Mouse (Mus musculus) midbrain, embryonic 15.5 days (tissue): ENCODE data around the gene Hist1h3f. TPM values are rescaled to one million over a fixed set of nuclear protein-coding genes. Genes with fewer than 3 reads are reported as not detected.
"Not testable (repeated sequence)": the region's sequence is repeated elsewhere in the genome, so short reads cannot be mapped to it uniquely, and the experiment has no call there.

Experiments
- ATAC-seq: fragments of 200-750 bp; cut with Nextera tagmentation; replicated peaks from 2 replicates; pipeline ENCODE4 v1.8.0; 2017; ENCODE audit warnings: moderate TSS enrichment
- H3K27ac ChIP-seq: fragments of 300-500 bp; sonication (generic); 2 replicates; pipeline ENCODE4 v1.5.1; 2015; ENCODE audit warnings: mild to moderate bottlenecking, inconsistent platforms
- H3K27me3 ChIP-seq: fragments of 300-500 bp; sonication (generic); replicated peaks from 2 replicates; pipeline ENCODE4 v1.6.1; 2015; ENCODE audit warnings: inconsistent platforms
- H3K36me3 ChIP-seq: fragments of 300-500 bp; sonication (generic); replicated peaks from 2 replicates; pipeline ENCODE4 v1.6.1; 2015; ENCODE audit warnings: inconsistent platforms
- H3K4me1 ChIP-seq: fragments of 300-500 bp; sonication (generic); 2 replicates; pipeline ENCODE4 v1.6.1; 2015; ENCODE audit warnings: inconsistent platforms
- H3K4me2 ChIP-seq: fragments of 300-500 bp; sonication (generic); 2 replicates; pipeline ENCODE4 v1.6.1; 2015; ENCODE audit warnings: inconsistent platforms, mild to moderate bottlenecking, moderate library complexity
- H3K4me3 ChIP-seq: fragments of 300-500 bp; sonication (generic); 2 replicates; pipeline ENCODE4 v1.5.1; 2015; ENCODE audit warnings: mild to moderate bottlenecking, inconsistent platforms
- H3K9ac ChIP-seq: fragments of 300-500 bp; sonication (generic); 2 replicates; pipeline ENCODE4 v1.6.1; 2015; ENCODE audit warnings: mild to moderate bottlenecking, inconsistent platforms
- H3K9me3 ChIP-seq: fragments of 300-500 bp; sonication (generic); 2 replicates; pipeline ENCODE4 v1.6.1; 2016; ENCODE audit warnings: inconsistent platforms
- WGBS: fragments of 180-500 bp; shearing (Covaris S2); methylation state at CpG from one replicate; pipeline ENCODE4 v1.1.7; 2015; ENCODE audit warnings: mixed read lengths; 5-methylcytosine and 5-hydroxymethylcytosine counted together
- polyA plus RNA-seq: library from polyadenylated mRNA; unstranded; fragments of >200 nt; fragmentation: Nextera tagmentation; extraction: Ambion mirVana; gene quantifications from 2 replicates; pipeline ENCODE4 v1.2.1, GENCODE M21; 2015

Hist1h3f gene
- polyA plus RNA-seq, 1 experiment from 2014 or later = 0.27 TPM

DNA sequence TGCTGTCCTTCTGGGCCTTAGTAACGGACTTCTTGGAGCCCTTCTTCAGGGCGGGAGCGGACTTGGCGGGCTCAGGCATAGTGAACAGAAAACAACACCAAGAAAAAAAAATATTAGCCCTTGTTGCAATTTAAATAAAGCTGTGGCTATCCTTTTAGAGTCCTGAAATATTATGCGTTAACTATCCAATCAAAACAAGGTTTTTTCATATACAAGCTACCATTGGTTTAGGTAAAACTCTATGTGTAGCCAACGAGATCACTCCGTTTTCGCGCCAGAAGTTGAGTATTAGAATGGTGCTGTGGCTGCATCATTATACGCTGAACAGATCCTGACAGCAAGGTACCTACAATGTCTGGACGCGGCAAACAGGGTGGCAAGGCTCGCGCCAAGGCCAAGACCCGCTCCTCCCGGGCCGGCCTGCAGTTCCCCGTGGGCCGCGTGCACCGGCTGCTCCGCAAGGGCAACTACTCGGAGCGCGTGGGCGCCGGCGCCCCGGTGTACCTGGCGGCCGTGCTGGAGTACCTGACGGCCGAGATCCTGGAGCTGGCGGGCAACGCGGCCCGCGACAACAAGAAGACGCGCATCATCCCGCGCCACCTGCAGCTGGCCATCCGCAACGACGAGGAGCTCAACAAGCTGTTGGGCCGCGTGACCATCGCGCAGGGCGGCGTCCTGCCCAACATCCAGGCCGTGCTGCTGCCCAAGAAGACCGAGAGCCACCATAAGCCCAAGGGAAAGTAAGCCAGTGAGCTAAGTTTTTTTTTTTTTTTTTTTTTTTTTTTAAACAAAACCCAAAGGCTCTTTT lies 10.1 kb upstream of the Hist1h3f start, which contains the start of gene Hist1h2af:
TSS of gene Hist1h2af (plus strand) at position 347 of the 808 bp plus-strand sequence.
- ATAC-seq = peak; percentile 22; the same call in 1 of the 2 replicates
- peak within 1 kb of the TSS; percentile 38; the same call in 1 of the 2 replicates for H3K9ac ChIP-seq
- peaks cover 41% of the 10 kb centered on the region for H3K4me1 ChIP-seq
- H3K4me3 ChIP-seq = peak within 1 kb of the TSS; percentile 54
- not testable (repeated sequence) for H3K27me3 ChIP-seq, H3K9me3 ChIP-seq, H3K36me3 ChIP-seq
- peak within 1 kb of the TSS; percentile 85 for H3K4me2 ChIP-seq
- peak within 1 kb of the TSS; percentile 96 for H3K27ac ChIP-seq
- under 1% methylated on average over 33 of the region's 53 CpGs for WGBS

DNA sequence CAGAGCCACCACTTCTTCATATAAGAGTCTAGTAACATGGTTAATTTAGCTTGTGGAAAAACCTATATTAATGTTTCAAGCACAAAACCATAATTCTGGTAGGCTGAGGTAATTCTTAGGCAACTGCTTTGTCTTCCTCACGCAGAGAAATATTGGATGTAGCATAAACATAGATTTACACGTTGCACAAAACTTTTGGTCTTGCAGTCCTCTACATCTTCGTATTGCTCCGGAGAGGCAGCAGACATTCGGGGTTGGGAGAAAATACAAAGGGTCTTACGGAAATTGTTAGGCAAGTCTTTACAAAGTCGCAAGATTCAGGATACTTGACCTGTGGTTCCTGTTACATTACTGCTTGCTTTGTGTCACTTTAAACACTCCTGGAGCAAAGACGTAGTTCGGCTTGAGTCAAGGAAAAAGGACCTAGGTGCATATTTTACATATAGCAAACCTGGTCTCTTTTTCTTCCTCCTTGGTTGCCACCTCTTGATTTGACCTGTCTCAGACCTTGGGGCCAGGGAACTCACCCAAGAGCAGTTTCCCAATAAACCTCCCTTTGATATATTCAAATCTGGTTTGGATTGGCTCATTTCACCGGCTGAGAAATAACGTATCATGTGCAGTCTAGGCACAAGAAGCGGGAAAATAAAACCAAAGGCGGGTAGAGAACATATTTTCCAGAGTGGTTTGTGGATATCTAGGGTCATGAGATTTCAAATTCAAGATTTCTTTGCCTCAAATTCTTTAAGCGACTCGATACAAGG lies 9.3 kb upstream of the Hist1h3f start:
- Histone ChIP-seq H3K9ac (peak overlapping the region; percentile 12; the same call in 1 of the 2 replicates), H3K4me2 (peak overlapping the region; percentile 85), H3K27me3 (no peaks in the 10 kb centered on the region), H3K36me3 (no peaks in the 10 kb centered on the region), H3K4me3 (peak overlapping the region; percentile 54), H3K9me3 (no peaks in the 10 kb centered on the region), H3K4me1 (peaks cover 37% of the 10 kb centered on the region), H3K27ac (peak overlapping the region; percentile 48; the same call in 1 of the 2 replicates)
- ATAC-seq = no peak
- WGBS = under 1% methylated on average over 15 of the region's 15 CpGs

DNA sequence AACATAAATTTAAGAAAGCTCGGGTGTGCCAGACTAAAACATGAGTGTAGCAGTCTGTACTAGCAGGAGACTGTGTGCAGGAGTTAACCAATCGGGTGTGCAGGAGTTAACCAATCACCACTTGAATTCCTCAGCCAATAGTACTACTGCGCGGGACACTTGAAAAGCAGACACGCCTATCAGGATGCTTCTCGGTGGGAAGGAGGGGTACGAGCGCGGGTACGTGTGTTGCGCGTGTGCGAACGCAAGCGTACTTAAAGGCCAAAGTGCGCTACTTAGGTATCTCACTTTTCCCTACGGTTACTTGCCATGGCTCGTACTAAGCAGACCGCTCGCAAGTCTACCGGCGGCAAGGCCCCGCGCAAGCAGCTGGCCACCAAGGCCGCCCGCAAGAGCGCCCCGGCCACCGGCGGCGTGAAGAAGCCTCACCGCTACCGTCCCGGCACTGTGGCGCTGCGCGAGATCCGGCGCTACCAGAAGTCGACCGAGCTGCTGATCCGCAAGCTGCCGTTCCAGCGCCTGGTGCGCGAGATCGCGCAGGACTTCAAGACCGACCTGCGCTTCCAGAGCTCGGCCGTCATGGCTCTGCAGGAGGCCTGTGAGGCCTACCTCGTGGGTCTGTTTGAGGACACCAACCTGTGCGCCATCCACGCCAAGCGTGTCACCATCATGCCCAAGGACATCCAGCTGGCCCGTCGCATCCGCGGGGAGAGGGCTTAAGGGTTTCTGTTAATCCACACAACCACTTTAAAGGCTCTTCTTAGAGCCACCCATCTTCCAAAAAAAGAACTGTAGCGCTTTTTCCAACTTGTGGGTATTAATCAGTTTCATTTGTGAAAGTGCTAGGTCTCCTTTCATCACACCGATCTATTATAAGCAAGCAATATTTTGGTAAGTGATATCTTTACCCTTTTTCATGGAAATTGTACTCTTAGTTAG lies 8.4 kb upstream of the Hist1h3f start, which contains the start of gene Hist1h3g:
TSS of gene Hist1h3g (plus strand) at position 286 of the 939 bp plus-strand sequence.
- H3K9me3 ChIP-seq, H3K27me3 ChIP-seq, H3K36me3 ChIP-seq: not testable (repeated sequence)
- under 1% methylated on average over 50 of the region's 62 CpGs for WGBS
- Histone ChIP-seq H3K27ac (peak within 1 kb of the TSS; percentile 48; the same call in 1 of the 2 replicates), H3K9ac (peak within 1 kb of the TSS; percentile 12; the same call in 1 of the 2 replicates), H3K4me3 (peak within 1 kb of the TSS; percentile 54), H3K4me2 (peak within 1 kb of the TSS; percentile 85), H3K4me1 (peaks cover 31% of the 10 kb centered on the region)
- peak; percentile 89 for ATAC-seq

DNA sequence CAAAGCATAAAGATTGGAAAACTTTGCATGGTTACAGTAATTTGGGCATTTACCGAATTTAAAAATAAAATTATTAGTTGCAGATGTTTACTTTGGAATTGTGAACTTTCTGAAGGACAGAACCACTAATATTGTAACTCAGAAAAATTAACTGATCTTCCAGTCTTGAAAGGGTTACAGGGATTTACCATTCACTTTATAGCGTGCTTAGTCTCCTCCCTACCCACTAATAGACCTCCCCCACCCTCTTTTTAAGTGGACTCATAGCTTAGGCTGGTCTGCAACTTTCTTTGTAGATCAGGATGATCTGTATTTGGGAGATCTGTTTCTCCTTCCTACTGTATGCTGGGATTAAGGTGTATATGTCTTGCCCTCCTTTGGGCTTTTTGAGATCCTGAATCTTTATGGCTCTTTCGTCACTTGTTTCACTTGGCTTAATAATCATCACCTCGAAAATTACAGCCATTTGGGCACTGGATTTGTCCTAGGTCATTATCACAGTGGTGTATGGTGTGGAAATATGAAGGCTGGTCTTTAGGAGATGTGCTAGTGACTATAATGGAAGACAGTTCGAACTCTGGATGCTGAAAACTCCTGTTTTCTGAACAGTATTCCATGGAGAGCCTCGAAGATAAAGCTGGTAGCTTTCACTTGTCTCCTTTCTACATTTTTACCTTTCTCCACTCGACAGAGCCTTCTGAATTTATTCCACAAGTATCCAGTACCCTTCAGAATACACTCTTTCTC lies 7.6 kb upstream of the Hist1h3f start:
- H3K4me3 ChIP-seq = no peak overlapping the region
- no peaks in the 10 kb centered on the region for H3K27me3 ChIP-seq
- H3K27ac ChIP-seq = no peak overlapping the region
- H3K36me3 ChIP-seq = no peaks in the 10 kb centered on the region
- peak overlapping the region; percentile 85 for H3K4me2 ChIP-seq
- H3K4me1 ChIP-seq = peaks cover 31% of the 10 kb centered on the region
- no peak for ATAC-seq
- H3K9ac ChIP-seq = no peak overlapping the region
- 17% methylated on average over 7 of the region's 7 CpGs for WGBS
- H3K9me3 ChIP-seq = no peaks in the 10 kb centered on the region

DNA sequence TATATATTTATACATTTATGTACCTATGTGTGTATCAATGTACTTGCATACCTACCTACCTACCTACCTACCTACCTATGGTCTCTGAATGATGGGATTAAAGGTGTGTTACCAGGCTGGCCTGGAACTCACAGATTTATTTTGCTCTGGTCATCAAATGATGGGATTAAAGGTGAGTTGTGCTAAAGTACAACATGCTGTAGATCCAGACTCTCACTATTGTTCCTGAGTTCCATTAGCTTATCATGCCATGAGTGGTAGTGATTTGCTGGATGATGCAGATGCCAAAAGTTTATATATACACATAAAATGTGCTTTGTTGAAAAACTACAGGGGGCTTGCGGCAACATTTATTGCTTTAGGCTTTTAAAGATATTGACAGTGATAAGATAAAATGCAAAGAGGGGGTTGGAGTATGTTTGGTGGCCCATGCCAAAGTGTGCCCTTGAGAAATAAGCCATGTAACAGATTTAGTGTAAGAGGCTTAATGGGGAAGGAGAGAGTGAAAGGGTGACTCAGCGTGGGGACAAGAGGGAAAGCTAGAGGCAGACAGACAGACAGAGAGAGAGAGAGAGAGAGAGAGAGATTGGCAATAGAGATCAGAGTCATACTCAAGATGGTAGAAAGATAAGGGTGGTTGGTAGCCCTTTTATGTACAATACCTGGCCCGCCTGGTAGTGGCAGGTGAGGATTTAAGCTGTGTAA lies 6.7 kb upstream of the Hist1h3f start:
- no peak overlapping the region for H3K27ac ChIP-seq
- H3K9ac ChIP-seq = no peak overlapping the region
- H3K36me3 ChIP-seq = no peaks in the 10 kb centered on the region
- H3K27me3 ChIP-seq = no peaks in the 10 kb centered on the region
- H3K9me3 ChIP-seq = no peaks in the 10 kb centered on the region
- no peak overlapping the region for H3K4me2 ChIP-seq
- WGBS = 78% methylated on average over 3 of the region's 3 CpGs
- no peak for ATAC-seq
- peaks cover 27% of the 10 kb centered on the region for H3K4me1 ChIP-seq
- no peak overlapping the region for H3K4me3 ChIP-seq

DNA sequence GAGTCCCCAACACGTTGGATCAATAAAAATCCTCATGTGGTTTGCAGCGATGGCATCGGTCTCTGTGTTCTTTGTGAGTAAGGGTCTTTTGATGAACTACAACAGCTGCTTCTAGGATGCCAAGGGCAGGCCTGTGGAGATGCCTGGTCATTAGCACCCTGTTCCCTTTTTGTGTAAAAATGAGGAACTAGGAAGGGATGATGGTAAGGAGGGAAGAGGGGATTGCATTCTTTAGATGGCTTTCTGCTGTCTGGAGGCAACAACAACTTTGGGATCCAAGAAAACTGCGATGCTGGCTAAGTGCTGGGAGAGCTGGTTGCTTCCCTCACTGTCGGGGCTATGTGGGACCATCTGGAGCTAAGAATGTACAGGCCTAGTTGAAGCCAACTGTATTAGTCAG lies 5.6 kb upstream of the Hist1h3f start:
- H3K27me3 ChIP-seq = no peaks in the 10 kb centered on the region
- no peaks in the 10 kb centered on the region for H3K36me3 ChIP-seq
- H3K4me2 ChIP-seq = no peak overlapping the region
- no peaks in the 10 kb centered on the region for H3K9me3 ChIP-seq
- no peak overlapping the region for H3K4me3 ChIP-seq
- peaks cover 21% of the 10 kb centered on the region for H3K4me1 ChIP-seq
- ATAC-seq = no peak
- WGBS = 81% methylated on average over 5 of the region's 5 CpGs
- H3K27ac ChIP-seq = no peak overlapping the region
- H3K9ac ChIP-seq = no peak overlapping the region

DNA sequence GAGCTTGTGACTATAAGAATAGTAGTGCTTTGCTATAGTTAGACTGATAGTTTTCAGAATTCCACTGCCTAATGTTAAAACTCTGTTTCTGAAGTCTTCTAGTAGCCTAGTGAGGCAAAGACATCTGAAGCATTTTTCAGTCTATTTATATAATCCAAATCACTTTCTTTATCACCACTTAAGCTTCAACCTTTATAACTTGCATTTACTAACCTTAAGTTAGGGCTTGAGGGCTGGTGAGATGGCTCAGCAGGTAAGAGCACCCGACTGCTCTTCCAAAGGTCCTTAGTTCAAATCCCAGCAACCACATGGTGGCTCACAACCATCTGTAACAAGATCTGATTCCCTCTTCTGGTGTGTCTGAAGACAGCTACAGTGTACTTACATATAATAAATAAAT lies 4.0 kb upstream of the Hist1h3f start:
- H3K9me3 ChIP-seq, H3K27me3 ChIP-seq, H3K27ac ChIP-seq, H3K4me3 ChIP-seq, ATAC-seq, H3K36me3 ChIP-seq, H3K4me2 ChIP-seq, H3K9ac ChIP-seq: not testable (repeated sequence)
- WGBS = 81% methylated on average over 1 of the region's 1 CpGs
- peaks cover 10% of the 10 kb centered on the region for H3K4me1 ChIP-seq

DNA sequence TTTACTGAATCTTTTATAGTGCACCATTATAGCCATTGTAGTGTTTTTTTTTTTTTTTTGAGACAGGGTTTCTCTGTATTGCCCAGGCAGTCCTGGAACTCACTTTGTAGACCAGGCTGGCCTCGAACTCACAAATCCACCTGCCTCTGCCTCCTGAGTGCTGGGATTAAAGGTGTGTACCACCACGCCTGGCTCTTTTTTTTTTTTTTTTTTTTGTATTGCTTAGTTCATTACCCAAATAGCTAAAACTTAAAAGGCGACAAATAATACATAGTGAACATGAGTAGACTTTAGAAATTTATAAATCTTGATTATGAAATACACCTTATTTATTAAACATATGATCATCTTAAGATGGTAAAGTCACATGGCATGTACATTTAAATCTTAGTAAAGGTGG lies 2.4 kb upstream of the Hist1h3f start:
- Histone ChIP-seq H3K9ac (no peak overlapping the region), H3K4me1 (peaks cover 5% of the 10 kb centered on the region), H3K4me3 (no peak overlapping the region), H3K36me3 (no peaks in the 10 kb centered on the region), H3K4me2 (no peak overlapping the region), H3K27ac (no peak overlapping the region), H3K9me3 (no peaks in the 10 kb centered on the region), H3K27me3 (no peaks in the 10 kb centered on the region)
- 88% methylated on average over 3 of the region's 3 CpGs for WGBS
- no peak for ATAC-seq

DNA sequence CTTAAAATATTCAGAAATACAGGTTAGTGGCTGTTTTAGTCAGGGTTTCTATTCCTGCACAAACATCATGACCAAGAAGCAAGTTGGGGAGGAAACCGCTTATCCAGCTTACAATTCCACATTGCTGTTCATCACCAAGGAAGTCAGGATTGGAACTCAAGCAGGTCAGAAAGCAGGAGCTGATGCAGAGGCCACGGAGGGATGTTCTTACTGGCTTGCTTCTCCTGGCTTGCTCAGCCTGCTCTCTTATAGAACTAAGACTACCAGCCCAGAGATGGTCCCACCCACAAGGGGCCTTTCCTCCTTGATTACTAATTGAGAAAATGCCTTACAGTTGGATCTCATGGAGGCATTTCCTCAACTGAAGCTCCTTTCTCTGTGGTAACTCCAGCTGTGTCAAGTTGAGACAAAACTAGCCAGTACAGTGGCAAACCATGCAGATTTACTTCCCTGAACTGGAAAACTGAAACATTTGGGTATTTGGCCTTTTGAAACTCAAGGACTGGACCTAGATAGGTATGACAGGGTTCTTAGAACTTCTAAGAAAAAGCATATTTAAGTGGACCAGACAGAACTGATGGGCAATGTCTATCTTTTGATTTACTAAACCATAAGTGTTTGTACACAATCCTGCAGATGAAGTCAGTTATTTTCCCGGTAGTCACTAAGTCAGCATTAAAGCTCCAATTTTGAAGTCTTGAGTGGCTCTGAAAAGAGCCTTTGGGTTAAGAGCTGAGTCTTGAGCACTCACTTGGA lies 1.4 kb upstream of the Hist1h3f start:
- peak overlapping the region; percentile 86 for H3K4me2 ChIP-seq
- H3K4me1 ChIP-seq, H3K27me3 ChIP-seq, H3K9me3 ChIP-seq, H3K36me3 ChIP-seq, ATAC-seq: not testable (repeated sequence)
- H3K4me3 ChIP-seq = peak overlapping the region; percentile 45
- H3K27ac ChIP-seq = peak overlapping the region; percentile 72; the same call in 1 of the 2 replicates
- peak overlapping the region; percentile 41 for H3K9ac ChIP-seq
- WGBS = 5% methylated on average over 3 of the region's 3 CpGs

DNA sequence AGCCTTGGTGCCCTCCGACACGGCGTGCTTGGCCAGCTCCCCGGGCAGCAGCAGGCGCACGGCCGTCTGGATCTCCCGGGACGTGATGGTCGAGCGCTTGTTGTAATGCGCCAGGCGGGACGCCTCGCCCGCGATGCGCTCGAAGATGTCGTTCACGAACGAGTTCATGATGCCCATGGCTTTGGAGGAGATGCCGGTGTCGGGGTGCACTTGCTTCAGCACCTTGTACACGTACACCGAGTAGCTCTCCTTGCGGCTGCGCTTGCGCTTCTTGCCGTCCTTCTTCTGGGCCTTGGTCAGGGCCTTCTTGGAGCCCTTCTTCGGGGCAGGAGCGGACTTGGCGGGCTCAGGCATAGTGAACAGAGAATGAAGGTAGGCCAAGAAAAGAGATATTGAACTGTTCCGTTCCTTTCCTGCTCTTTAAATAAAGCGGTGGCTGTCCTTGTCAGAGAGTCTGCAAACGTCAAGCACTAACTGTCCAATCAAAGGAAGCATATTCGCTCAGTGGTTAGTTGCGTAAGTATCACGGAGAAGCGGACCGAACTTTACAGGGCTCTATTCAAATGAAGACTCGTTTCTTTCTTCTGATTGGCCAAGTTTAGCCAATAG lies 749 bp upstream of the Hist1h3f start, which contains the start of gene Hist1h2bh:
TSS of gene Hist1h2bh (minus strand) at position 394 of the 609 bp plus-strand sequence.
- H3K36me3 ChIP-seq, H3K4me1 ChIP-seq, H3K27me3 ChIP-seq, H3K9me3 ChIP-seq: not testable (repeated sequence)
- WGBS = under 1% methylated on average over 32 of the region's 42 CpGs
- H3K4me2 ChIP-seq = peak within 1 kb of the TSS; percentile 86
- peak within 1 kb of the TSS; percentile 52 for H3K4me3 ChIP-seq
- peak within 1 kb of the TSS; percentile 58 for H3K9ac ChIP-seq
- peak; percentile 88 for ATAC-seq
- peak within 1 kb of the TSS; percentile 91 for H3K27ac ChIP-seq
